Comparison of ENCODE assay signal across 18 mouse cellular contexts in genomic region chr1:58733636-58734035, GRCm38 (mm10). TPM values are rescaled to one million over a fixed set of nuclear protein-coding genes. Genes with fewer than 3 reads are reported as not detected.
"Had no signal": no experiment of that assay in that cellular context is flagged by ENCODE, and none has a peak within 500 bp of the region (broad histone marks: within the 10 kb centered on the region; RNA-seq: fewer than 3 reads in every experiment).

No protein-coding gene starts in this region.

- H3K9ac ChIP-seq: limb, embryonic 13.5 days; liver, embryonic 15.5 days; lung, embryonic 14.5 days; neural tube, embryonic 15.5 days; stomach, embryonic 15.5 days had no signal

- H3K4me2 ChIP-seq: limb, embryonic 13.5 days; liver, embryonic 15.5 days; lung, embryonic 14.5 days; neural tube, embryonic 15.5 days; stomach, embryonic 15.5 days had no signal

- H3K27me3 ChIP-seq: limb, embryonic 13.5 days; liver, embryonic 15.5 days; neural tube, embryonic 15.5 days; stomach, embryonic 15.5 days had no signal

- DNase-seq: layer of hippocampus, adult 9-11 months; left cerebral cortex, postnatal 4 days; lung, embryonic 14.5 days; lung, postnatal 10 days; lung, postnatal 4 days; midbrain, embryonic 14.5 days; thymus, adult 2 months; thymus, postnatal 25 days had no signal

- ATAC-seq: intestine, embryonic 16.5 days had no signal

- H3K4me1 ChIP-seq: limb, embryonic 13.5 days; liver, embryonic 15.5 days; midbrain, embryonic 10.5 days; neural tube, embryonic 15.5 days; stomach, embryonic 15.5 days had no signal

- H3K9me3 ChIP-seq: limb, embryonic 13.5 days; liver, embryonic 15.5 days; midbrain, embryonic 10.5 days; neural tube, embryonic 15.5 days; stomach, embryonic 15.5 days had no signal

- H3K27ac ChIP-seq: limb, embryonic 13.5 days; liver, embryonic 15.5 days; midbrain, embryonic 10.5 days; neural tube, embryonic 15.5 days; stomach, embryonic 15.5 days had no signal

- H3K4me3 ChIP-seq: limb, embryonic 13.5 days; liver, embryonic 15.5 days; midbrain, embryonic 10.5 days; myocyte; neural tube, embryonic 15.5 days; stomach, embryonic 15.5 days had no signal

RNA-seq across cellular contexts. Expression of gene Als2cr12, which starts 37.8 kb away (rescaled TPM):
- total RNA-seq: left cerebral cortex, postnatal 4 days; megakaryocyte, adult 5-6 weeks had no signal
- polyA plus RNA-seq: limb, embryonic 13.5 days; liver, adult 2 months; liver, embryonic 15.5 days; lung, embryonic 14.5 days; midbrain, embryonic 10.5 days; midbrain, embryonic 14.5 days; neural tube, embryonic 11.5 days; neural tube, embryonic 15.5 days had no signal
